Mouse (Mus musculus): ENCODE measurements around the gene Ang.

DNA sequence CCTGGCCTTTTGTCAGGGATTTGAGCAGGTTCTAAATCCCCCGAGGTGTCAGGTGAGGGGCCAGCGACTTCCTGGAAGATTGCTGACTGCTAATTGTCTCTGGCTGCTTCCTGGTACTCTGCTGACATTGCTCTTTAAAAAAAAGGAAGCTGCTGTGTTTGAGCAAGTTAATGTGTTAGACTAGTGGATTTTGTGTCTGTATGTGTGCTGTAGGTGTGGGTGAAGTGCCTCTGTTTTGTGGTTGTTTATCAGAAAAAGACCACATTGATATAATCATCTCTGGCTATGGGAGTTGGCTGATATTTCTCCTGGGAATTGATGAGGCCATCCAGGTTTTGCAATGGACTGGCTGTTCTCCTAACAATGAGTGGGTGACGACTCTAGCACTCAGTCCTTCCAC, 2.5 kb downstream of the Ang start:
- TF ChIP-seq CTCF (IDR thresholded peaks at IDR 0.05; ENCODE audit: insufficient read depth, low read length) (no peak), POLR2A (IDR thresholded peaks at IDR 0.05; ENCODE audit: borderline replicate concordance, extremely low read depth, low read depth, low read length) (no peak)
